Mouse (Mus musculus) granulocyte monocyte progenitor cell, adult 5-6 weeks (primary cell): ENCODE data around the gene Gdpd3. TPM values are rescaled to one million over a fixed set of nuclear protein-coding genes. Genes with fewer than 3 reads are reported as not detected.
"Not testable (repeated sequence)": the region's sequence is repeated elsewhere in the genome, so short reads cannot be mapped to it uniquely, and the experiment has no call there.

Experiments
- ATAC-seq: replicated peaks from 2 replicates; pipeline ENCODE4 v1.8.0; 2016; ENCODE audit warnings: mild to moderate bottlenecking, moderate TSS enrichment, inconsistent platforms; ENCODE audit not compliant: poor library complexity, severe bottlenecking
- total RNA-seq, 2 experiments: library from RNA; stranded (forward) in 1 of 2; stranded (reverse) in 1 of 2; fragments of 200-712, 200-1000 nt in 1 of 2; fragments of >200 nt in 1 of 2; fragmentation: Nextera tagmentation in 1 of 2; gene quantifications; 2 replicates each; pipeline ENCODE4 v1.2.3; 2014 to 2017

Gene Gdpd3
- total RNA-seq, 2 experiments from 2014 or later, result 3.6 to 27.7 TPM

DNA sequence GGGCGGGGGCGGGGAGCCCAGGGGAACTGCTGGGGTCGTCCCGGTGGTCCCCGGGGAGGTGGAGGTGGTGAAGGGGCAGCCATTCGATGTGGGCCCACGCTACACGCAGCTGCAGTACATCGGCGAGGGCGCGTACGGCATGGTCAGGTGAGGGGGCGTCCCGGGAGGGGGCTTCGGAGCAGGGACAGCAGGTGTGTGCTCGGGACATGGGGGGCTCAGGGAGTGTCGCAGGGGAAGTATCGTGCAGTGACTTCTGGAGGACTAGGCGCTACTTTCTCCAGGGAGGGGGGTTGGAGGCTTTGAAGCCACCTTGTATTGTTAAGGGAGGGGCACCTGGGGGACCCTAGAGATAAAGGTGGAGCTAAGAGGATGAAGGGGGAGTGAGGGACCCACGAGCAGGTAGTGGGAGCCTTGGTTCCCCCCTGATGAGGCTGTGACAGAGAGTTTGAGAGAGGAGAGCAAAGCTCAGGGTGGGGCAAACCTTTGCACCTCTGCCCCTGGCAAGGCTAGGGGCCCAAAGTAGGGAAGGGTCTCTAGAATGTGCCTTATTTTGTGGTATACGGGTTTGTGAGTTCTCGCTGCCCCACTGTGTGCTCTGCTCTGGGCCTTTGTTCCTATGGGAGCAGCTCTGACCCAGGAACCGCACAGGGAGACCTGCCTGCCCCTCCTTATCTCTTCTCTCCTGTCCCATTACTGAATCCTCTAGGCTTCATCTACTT is 6.3 kb upstream of the Gdpd3 start:
- no peak for ATAC-seq

DNA sequence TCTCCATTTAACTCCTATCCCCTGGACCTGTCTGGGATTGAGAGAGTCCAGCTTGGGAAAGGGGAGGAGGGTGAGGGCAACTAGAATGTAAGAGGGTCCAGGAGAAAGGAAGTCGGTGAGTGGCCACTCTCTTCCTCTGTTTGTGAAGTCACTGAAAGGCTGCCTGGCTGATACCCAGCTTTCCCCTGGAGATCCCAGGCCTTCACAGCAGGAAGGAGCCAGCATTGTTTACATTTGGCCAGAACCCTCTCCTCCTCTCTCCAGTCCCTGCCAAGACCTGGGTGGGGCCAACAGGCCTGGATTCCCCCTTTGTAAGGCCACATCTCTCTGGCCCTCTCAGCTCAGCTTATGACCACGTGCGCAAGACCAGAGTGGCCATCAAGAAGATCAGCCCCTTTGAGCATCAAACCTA is 5.7 kb upstream of the Gdpd3 start:
- ATAC-seq, result no peak

DNA sequence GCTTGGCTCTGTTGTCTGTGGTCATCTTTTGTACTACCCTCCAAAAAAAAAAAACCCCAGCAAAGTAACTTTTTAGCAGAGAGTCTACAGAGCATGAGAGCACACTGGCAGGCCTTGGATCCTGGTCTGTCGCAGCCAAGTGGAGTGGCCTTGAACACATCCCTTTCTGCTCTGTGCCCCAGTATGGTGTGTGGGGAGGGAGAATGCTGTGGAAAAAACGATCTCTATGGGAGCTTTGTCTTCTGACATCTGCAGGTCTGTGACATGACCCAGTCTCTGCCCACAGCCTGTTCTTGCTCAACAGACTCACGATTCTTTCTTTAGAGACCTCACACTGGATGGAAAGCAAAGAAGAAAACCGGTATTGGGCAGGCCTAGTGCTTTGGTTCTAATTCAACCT is 5.2 kb upstream of the Gdpd3 start:
- peak; percentile 43 for ATAC-seq

DNA sequence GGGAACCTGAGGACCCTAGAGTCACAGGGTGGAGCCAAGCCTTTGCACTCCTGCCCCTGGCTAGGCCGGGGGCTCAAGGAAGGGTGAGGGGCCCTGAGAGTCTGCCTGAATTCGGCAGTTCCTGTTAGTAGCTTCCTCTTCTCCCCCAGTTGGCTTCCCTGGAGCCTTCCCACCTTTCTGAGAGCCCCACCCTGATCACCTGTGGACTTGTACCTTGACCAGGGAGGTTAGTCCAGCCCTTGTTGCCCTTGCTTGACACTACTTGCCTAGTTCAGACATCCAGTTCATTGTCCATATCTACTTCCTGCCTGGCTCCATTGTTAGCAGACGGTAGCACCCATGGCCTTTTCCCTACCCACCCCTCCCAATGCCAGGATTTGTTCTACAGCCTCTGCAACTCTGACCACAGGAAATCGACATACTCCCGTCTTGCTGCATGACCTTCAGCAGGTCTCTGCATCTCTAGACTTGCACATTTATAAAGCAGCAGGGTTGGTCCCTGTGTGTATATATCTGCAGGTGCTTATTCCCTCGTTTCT is 4.5 kb upstream of the Gdpd3 start:
- no peak for ATAC-seq

DNA sequence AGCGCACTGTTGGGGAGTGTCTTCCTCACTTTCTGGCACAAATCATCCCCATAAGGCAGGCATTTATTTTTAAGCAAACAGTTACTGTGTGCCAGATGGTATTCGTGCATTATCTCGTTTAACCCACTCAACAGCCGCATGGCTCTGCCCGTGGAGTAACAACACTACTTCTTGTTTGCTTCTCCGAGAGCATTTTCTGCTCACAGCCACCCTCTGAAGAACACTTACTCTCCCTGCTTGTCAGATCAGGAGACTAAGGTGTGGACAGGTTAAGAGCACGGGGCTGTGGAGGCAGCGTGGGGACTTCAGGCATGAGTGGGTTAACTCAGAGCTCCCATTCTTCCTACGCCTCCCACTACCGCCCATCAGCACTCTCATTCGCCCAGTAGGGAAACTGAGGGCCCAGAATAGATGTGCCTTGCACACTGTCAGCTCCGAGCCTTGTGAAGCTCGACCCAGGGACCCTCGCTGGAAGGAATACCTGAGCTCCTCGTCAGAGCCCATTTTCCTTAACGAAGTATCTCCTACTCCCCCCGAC is 3.6 kb upstream of the Gdpd3 start:
- ATAC-seq, result no peak

DNA sequence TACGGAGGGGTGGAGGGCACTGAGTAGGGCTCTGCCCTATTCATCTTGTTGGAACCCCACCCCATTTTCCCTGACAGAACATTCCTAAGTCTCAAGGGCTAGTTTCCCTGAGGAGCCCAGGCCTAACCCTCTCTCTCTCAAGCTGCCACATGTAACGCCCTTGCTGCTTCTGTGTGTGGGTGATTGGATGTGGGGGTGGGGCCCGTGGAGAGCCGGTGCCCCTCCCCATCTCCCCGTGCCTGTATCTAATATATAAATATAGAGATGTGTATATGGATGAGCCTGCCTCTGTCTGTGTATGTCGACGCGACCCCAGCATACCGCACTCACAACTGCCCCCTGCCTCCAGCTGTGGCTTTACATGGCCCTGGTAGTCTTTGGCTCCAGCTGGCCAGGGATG is 594 bp upstream of the Gdpd3 start:
- no peak for ATAC-seq

DNA sequence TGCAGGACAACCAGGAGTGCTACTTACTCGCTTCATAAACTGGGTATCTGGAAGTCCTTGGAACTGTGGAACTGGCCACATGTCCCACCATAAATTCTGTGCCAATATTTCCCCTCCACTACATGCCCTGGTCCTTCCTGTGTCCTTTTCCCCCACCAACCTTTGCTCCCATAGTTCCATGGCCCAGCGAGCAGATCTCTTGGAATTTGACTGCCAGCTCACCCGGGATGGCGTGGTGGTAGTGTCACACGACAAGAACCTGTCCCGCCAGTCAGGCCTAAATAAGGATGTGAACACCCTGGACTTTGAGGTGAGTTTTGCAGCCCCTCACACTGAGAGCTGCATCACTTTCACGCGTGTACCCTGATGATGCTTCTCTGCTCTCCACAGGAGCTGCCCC is 867 bp downstream of the Gdpd3 start:
- no peak for ATAC-seq

DNA sequence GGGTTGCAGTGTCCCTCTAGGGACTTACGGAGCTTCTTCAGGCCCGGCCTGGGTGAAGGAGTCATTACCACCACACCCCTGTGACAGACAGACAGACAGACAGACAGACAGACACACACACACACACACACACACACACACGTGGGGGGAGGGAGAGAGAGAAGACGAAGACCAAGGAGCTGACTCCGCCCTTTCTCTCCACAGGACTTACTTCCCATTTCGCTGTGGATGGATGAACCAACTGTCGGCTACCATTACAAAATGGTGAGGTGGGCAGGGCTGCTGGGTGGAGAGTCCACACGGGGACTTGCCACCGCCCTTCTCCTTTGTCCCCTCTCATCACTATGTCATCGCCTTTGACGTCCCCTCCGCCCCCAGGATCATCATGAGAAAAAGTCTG is 4.7 kb downstream of the Gdpd3 start:
- peak; percentile 94 for ATAC-seq

DNA sequence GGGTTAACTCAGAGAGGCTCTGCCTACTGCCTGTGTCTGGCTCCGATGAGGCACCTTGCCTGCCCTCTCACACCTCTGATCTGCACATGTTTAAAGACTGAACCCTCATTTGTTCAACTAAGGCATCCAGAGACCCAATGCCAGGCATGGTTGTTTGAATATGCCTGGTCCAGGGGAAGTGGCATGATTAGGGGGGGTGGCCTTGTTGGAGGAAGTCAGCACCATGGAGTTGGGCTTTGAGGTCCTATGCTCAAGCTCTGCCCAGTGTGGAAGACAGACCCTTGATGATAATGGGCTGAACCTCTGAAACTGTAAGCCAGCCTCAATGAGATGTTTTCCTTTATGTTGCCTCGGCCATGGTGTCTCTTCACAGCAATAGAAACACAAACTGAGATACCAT is 7.2 kb downstream of the Gdpd3 start:
- ATAC-seq, result no peak

DNA sequence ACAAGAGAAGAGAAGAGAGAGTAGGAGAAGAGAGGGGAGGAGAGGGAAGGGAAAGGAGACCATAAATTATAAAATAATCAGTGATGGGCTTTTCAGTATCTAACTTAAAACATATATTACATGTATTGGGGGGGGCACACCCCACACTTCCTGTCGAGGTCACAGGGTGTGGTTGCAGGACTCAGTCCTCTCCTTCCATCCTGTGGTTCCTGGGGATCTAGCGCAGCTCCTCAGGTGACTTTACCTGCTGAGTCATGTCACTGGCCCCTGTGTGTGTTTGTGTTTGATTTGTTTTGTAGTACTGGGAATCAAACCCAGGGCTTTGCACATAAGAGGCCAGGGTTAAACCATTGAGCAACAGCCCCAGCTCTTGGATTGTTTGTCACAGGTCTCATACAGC is 8.3 kb downstream of the Gdpd3 start:
- ATAC-seq, result no peak

DNA sequence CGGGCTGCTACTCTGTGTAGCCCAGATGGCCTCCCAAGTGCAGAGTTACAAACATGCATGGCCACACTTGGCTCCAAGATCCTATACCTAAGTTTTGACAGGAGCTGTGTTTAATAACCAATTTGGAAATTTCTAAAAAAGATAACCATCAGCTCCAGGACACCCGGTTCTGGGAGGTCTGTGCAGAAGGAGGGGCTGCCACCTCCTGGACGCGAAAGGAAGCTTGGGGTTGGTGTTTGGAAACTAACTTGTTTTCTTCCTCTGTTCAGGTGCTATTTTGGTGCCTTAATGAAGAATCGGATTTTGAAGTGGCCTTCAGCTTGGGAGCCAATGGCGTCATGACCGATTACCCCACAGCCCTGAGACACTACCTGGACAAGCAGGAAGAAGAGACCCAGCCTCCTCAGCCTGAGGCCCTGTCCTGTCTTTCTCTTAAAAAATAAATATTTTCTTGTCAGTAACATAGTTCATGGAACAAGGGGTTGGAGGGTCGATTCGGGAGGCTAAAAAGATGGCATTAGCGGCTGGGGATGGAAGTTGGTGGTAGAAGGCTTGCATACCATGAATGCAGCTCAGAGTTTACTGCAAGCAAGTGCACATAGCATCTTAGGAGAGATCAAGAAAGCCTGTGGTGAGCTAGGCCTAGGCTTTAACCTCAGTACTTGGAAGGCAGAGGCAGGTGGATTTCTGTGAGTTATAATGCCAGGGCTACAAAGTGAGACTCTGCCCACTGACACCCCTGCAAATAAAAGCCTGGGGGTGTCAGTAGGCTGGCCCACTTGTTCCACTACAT is 9.2 kb downstream of the Gdpd3 start:
- no peak for ATAC-seq

DNA sequence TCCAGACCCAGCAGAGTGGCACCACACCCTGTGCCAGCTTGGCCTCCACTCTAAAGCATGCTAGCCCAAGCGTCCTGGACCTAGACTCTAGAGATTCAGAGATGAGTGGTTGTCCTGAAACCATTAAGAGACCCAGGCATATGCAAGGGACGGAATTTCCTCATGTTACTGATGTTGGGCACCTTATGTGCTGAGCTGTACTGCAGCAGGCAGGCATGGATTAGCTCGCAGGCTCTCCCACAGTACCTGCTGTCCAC is 9.8 kb downstream of the Gdpd3 start:
- no peak for ATAC-seq

DNA sequence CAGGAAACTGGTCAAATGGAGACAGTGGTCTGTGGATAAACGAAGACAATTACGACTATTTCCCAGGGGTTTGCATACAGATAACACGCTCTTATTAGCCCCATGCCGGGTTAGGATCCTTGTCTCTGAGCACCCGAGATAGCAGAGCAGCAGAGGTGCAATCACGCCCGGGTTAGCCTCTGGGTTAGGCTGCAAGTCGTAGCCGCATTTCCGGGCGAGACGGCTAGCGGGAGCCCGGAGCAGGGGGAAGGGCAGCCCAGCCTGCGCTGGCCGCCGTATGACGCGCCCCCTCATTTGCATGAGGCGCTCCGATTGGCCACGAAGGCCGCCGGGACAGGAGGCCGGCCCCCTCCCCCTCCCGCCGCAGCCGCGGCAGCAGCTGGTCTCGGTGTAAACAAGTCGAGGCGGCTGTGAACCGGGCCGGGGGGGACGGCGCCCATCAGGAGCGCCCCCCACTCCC is 10.5 kb downstream of the Gdpd3 start, which contains the start of gene Ypel3:
Gene Ypel3 (plus strand): TSS at position 358 of the 460 bp plus-strand sequence.
- ATAC-seq, result peak; percentile 89

DNA sequence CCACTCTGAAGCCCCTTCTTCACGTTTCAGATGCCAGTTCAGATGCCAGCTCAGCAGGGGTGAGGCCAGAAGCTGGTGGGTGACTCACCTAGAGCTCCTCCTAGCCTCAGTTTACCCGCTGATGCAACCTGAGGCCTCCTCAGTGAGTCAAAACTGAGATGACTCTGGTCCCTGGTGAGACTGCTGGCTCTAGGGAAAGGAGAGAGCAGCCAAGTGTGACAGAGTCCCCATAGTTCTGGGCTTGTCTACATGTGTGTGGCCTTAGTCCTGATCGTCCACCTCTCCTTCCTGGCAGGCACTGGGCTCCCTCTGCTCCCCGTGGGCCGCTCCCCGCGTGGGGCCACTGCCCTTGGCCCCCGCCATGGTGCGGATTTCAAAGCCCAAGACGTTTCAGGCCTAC is 11.3 kb downstream of the Gdpd3 start:
- ATAC-seq, result no peak

DNA sequence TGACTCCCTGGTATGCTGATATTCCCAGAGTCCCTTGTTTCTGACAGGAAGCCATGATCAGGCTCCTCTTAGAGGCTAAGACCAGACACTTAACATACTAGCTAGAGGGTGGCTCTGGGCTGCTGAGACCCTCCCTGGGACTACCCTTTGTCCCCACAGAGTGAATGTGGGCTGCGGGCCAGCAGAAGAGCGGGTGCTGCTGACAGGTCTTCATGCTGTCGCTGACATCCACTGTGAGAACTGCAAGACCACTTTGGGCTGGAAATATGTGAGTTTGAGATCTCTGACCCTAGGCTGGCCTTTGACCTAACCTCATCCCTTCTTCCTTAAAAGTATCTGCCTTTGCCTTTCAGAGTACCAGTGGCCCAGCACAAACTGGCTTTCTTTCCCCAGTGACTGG is 12.0 kb downstream of the Gdpd3 start:
- ATAC-seq, result no peak

DNA sequence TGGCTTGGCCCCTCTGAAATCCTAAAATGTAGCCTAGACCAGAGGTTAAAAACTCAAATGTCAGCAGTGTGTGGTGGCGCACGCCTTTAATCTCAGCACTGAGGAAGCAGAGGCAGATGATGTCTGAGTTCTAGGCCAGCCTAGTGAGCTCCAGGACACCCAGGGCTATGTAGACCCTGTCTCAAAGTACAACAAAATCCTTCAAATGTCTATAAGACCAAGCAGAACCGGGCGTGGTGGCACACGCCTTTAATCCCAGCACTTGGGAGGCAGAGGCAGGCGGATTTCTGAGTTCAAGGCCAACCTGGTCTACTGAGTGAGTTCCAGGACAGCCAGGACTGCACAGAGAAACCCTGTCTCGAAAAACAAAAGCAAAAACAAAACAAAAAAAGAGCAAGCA is 13.0 kb downstream of the Gdpd3 start:
- ATAC-seq, result not testable (repeated sequence)

DNA sequence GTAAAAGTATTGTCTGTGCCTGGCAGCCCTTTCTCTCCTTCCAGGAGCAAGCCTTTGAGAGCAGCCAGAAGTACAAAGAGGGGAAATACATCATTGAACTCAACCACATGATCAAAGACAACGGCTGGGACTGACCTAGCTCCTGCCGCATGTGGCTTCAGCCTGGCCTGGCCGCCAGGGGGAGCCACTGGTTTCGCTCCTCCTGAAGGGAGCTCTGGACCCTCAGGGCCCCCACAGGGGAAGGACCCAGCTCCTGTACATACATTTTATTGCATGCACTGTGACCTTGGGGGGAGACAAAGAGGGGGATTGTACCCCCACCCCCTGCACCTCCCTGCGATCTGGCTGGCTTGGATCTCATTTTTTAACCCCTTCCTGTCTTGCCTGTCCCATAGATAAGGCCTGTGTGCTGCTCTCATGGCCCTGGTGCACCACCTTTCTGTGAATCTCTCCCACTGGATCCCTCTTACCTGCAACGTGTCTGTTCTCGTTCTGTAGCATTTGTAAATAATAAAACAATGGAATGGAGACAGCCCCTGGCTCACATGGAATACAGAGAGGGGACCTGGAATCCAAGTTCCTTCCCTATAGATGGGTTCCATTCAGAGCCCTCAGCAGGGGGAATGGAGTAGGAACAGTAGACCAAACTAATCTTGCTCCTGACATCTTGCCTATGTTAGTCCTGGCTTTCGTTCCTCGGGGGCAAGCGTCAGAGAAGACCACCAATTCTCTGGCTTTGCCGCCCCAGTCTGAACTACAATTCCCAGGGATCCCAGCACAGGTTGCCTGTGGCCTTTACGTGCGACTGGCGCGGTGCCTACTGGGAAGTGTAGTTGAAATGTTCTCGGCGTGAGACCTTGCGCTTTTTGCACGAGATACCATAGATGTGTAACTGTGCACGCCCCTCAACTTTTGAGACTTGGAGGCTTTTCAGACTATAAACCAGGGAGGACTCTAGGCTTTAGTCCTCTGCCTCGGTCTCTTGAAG is 14.1 kb downstream of the Gdpd3 start:
- peak; percentile 60 for ATAC-seq

DNA sequence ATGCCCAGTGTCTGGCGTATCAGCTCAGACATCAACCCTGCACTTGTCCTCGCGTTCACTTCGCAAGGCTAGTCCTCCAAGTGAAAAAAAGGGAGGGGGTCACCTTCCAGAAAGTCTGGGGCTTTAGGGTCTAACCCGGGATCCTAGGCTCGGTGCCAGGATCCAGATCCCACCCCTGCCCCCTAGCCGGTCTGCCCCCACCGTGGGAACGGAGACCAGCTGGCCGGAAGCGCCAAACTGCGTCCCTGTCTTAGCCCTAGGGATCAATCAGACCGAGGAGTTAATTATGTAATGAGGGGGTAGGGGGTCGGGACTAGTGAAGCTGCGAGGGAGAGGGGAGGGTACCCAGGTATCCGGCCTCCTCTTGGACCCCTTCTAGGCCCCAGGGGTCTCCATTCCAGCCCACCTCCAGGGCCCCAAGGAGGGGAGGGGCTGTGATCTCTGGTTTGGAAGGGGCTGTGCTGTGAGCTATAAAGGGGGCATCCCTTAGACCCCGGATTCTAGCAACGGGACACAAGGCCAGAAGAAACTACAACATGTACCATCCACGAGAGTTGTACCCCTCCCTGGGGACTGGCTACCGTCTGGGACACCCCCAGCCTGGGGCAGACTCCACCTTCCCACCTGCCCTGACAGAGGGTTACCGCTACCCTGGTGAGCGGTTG is 15.0 kb downstream of the Gdpd3 start, which contains the start of gene Tbx6:
Gene Tbx6 (plus strand): TSS at position 513 of the 665 bp plus-strand sequence.
- ATAC-seq, result no peak

DNA sequence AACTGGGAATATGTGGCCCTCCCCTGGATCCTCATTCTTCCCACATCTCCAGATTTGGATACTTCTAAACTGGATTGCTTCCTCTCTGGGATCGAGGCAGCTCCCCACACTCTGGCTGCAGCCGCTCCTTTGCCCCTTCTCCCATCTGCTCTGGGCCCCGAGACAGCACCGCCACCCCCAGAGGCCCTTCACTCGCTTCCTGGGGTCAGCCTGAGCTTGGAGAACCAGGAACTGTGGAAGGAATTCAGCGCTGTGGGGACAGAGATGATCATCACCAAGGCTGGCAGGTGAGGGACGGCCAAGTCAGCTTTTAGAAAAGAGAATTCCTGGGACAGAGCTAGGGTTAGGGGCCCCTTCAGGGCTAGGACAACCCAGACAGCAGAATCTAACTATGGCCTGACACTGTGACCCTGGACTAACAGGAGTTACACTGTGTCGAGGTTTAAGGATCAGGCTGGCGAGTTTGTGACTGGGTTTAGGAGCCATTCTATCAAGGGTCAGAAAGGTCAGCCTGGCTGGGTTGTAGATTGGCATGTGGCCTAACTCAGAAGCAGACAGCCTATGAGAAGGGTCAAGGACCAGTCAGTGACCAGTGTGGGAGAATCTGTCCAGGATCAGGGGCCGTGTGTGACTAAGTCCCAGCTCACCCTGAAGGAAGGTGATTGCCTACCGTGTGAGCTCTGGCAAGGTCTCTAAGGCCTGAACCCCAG is 15.7 kb downstream of the Gdpd3 start:
- no peak for ATAC-seq
